Mouse (Mus musculus) gastrocnemius, adult 18-20 months (tissue): Measurements from ENCODE around the gene Gm20696. TPM values are rescaled to one million over a fixed set of nuclear protein-coding genes. Genes with fewer than 3 reads are reported as not detected.

Source experiments
- DNase-seq: peaks from one replicate; pipeline ENCODE4 v3.0.0; 2021; ENCODE audit warnings: low spot score
- total RNA-seq, 2 experiments: library from RNA; stranded (reverse); gene quantifications; 2 replicates each; pipeline ENCODE4 v1.2.3; 2021

The Gm20696 gene
- total RNA-seq, 2 experiments from 2014 or later: 1.0 to 1.4 TPM

DNA sequence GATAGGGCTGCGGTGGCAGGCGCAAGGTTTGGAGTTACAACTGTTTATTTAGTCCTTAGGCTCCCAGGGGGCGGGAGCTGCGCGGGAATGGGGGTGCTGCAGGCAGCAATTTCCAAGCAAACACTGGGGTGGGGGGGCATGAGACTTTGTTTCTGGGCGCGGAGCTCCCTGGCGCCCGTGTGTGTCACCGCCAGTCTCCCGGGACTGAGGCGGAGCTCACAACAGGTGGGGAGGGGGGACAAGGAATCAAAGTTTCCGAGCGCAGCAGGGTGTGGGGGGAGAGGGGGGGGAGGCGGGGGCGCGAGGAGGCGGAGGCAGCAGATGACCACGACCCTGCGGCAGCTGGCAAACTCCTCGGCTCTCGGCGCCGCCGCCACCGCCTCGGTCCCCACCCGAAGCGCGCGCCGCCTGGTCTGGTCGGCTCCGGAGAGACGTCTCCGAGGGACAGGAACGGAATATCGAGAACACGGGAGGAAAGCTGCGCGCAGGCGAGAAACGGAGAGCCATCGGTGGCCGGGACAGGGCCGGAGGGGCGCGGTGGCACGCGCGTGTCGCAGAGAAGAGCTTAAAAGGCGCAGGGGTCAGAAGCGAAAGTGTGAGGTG is 145.5 kb downstream of the Gm20696 start:
- DNase-seq: peak; percentile 58

- DNase-seq: peak; percentile 60
These were observed 145.9 kb downstream of the Gm20696 start for GRCm38 (mm10) chr6:99520676-99521037.

DNA sequence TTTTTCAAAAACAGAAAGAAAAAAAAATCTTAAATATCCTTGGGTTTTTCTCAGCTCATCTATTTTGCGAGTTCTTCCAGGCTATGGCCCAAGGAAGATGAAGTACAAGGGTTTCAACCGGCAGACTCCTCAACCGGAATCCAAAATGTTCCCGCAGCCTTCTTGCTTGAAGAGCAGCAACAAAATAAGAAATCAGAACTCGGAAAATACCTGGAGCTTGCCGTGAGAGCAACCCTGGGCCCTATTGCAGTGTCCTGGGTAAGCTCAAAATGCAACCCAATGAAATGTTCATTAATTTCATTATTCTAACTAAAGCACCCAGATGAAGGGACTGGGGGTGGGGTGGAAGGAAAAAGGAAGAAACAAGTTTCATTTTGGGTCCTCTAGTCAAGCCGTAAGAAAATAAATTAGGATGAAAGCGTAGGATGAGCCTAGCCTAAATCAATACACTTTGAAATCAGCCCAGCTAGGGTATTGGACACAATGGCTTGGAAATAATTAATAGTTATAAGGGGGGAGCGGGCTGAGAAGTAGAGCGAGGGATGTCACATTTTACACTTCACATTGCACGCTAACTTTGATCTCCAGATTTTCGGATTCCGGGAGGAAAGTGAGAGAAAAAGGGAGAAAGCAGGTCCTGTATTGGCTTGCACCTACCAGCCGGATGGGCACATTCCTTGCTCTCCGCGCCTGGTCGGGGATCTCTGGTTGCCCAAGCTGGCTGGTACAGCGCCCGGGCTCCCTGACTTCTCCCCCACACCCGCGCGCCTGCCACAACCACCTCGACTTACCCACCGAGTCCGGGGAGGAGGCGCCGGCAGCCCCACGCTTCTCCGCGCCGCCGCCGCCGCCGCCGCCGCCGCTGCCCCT is 146.6 kb downstream of the Gm20696 start:
- peak; percentile 59 for DNase-seq

DNA sequence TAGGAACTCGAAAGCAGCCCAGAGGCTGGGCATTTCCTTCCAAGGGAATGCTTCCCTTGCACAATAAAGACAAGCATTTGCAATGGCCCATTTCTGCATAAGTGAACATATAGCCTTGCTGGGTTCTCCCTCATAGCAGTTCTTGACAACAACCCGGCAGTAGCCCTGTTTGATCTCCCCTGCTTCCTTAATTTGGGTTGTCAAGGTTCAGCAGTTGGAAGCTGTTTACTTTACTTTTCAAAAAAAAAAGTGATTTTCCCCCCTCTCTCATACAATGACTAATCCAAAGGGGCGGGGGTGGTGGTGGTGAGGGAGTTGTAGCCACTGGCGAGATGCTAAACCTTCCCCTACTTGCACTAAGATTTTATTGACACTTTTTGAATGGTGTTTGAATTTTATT is 147.5 kb downstream of the Gm20696 start:
- no peak for DNase-seq

GRCm38 (mm10) chr6:99515667-99516199 is 150.9 kb downstream of the Gm20696 start:
- DNase-seq: no peak

DNA sequence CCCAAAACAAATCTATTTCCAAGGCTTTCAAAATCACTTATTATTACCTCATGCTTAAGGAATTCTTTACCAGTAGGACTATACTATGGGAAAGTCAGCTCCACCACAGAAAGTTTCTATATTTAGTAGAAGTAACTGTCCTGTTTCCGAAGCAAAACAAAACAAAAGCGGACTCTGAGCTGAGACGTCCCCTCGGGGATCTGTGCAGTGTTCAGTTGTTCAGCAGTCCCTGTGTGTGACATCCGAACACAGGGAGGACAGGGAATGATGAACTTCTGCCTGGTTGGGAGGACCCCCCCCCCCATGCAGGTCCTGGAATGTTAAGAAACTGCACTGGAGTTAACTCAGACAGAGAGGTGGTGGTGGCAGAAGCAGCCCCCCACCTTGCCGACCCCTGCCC is 154.7 kb downstream of the Gm20696 start:
- DNase-seq: no peak

DNA sequence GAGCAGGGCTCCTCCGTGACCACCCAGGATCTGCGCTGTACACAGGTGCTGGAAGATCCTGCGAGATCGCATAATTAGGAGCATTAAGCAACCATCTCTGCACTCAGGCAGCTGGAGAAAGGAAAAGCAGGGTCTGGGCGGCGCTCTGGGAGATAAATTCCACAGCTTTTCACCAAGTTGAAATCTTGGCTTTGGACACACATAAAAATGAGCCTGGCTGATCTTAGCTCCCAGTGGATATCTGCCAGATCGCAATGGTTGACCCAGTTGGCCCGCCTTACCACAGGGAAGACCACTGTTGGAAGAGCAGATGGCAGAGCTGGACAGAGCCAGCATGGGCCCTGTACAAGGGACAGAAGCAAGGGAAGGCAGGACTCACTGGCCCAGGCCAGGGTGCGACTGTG is 157.4 kb downstream of the Gm20696 start:
- DNase-seq: peak; percentile 25

DNA sequence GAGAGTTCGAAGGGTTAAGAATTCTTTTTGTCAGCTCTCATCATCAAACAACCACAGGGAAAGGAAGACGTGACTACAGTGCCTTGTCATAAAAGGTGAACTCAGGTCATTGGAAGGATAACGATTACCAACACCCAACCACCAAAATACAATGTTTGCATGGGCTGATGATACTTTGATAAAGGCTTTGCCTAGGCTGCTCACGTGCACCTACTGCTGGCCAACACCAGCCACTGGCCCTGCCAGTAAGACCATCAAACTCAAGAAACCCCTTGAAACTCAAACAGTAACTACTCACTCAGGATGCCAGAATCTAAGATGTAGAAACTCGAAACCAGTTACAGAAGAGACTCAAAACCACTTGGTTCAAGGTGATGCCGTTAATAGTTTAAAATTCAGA is 159.8 kb downstream of the Gm20696 start:
- DNase-seq: no peak

DNA sequence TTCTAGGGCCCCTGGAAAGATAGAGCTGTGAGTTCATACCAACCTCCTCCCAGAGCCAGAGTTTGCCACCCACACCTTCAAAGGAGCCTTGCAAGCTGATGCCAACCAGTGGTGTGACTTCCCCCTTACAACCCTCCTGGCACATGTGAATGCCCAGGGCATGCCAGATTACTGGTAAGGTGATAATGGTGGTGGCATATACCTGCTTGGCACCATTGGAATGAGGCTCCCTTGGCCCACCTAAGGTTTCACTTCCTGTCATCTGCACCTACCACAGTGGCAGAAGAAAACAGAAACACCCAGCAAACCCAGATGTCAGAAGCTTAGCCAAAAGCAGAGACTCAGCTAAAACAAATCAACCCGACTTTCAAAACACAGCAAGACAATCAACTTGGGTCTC is 162.9 kb downstream of the Gm20696 start:
- DNase-seq: no peak

GRCm38 (mm10) chr6:99502727-99503126 is 163.9 kb downstream of the Gm20696 start:
- no peak for DNase-seq

DNA sequence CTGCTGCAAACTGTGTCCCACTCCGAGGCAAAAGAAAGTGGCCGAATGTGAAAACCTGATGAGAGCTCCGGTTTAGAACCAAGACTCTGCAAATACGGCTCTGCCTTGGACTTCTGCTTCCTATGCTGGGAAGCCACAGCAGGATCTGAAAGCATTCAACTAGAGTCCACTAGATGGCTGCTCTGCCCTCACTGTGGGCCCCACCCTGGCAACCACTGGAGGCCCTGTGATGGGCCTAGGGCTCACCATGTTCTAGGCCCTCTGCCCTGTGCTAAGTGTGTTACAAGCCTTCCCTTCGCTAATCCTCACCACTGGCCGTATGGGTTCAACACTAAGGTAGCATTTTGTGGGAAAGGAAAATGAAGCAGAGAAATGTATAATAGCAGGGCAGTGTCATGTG is 164.3 kb downstream of the Gm20696 start:
- DNase-seq: peak; percentile 13

GRCm38 (mm10) chr6:99500570-99501270 is 165.9 kb downstream of the Gm20696 start:
- DNase-seq: no peak

- no peak for DNase-seq
These were observed 168.5 kb downstream of the Gm20696 start for GRCm38 (mm10) chr6:99498082-99498481.

DNA sequence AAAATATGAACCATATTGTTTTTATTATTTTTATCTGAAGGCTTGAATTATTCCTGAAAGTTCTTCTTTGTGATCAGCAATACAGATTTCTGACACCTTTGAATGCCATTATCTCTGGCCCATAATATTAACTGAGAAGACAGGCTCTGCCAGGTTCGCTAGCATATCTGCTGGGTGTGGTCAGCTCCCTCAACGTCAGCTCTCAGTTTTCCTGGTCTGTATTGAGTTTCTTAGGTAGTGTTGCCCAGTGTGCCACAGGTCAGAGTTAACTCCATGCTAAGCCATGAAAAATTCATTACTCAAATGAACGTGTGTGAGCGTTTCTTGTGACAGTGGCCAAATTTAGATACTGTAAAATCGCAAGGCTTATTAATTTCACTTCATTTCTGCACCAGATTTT is 170.5 kb downstream of the Gm20696 start:
- DNase-seq: peak; percentile 51

DNA sequence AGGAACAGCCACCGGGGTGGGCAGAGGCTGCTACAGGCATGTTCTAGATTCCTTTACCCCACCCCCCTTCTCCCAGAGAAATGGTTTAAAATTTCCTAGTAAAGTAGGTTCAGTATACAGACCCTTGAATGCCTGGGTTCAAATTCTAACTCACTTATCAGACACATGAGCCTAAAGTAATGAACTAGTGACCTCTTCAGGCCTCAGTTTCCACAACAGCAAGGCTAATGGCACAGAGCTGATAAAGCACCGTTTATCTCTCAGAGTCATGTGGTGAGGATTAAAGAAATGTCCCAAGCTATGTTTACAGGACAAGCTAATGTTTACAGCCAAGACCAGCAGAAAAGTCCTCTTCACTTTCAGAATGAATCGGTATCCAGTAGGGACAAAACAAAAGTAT is 173.7 kb downstream of the Gm20696 start:
- DNase-seq: no peak

DNA sequence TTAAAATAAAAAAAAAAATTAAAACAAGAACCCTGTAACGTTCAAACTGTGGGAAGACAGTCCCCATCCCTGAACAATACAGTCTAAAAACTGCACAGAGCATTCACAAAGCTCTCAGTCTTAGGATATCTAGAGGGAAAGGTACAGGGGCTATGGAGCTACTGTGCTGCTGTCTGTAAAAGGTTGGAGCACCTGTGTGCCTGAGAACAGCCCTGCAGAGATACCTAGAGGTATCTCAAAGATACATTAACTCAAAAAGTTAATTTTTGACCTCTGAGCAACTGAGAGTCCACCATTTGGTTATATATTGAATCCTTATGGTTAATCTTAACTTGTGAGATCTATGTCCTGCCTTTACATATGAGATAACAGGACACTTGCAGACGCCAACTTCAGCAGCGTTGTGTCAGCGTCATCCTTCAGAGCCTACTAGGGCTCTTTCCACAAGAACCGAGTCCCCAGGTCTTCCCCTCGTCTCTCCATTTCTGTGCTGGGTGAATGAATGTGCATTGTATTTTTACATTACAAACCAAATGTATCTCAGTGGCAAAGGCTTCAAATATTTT is 174.5 kb downstream of the Gm20696 start:
- DNase-seq: no peak

GRCm38 (mm10) chr6:99491146-99491545 is 175.5 kb downstream of the Gm20696 start:
- DNase-seq: peak; percentile 68

GRCm38 (mm10) chr6:99489900-99490648 is 176.5 kb downstream of the Gm20696 start:
- no peak for DNase-seq

DNA sequence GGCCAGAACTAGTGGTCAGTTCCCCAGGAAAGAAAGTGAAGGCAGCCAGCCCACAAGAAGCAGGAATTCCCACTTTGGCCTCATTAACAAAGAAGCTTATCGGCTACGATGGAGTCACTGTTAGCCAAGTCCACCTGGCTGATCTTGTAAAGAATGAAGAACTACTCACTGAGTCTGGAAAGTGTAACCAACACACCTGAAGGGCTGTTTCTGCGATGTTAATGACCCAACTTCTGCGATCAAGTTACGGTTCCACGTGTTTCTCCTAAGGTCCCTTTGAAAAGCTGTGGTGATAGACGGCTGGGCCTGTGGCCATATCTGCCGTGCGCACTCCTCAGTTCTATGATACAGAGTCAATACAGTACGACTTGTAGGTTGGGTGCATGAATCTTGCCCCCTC is 177.2 kb downstream of the Gm20696 start:
- DNase-seq: no peak

GRCm38 (mm10) chr6:99485884-99486640 is 180.5 kb downstream of the Gm20696 start:
- DNase-seq: peak; percentile 42
